Mouse (Mus musculus): ENCODE measurements around the gene Tmem110.
A peak's percentile ranks its signal among the peaks of the same experiment; 100 is the strongest.

Gene Tmem110

GRCm38 (mm10) chr14:30907814-30908265 is 82.5 kb downstream of the Tmem110 start:
- DNase-seq, result no peak

- no peak for DNase-seq
These were observed 85.8 kb downstream of the Tmem110 start for GRCm38 (mm10) chr14:30911141-30911540.

GRCm38 (mm10) chr14:30912641-30913040 is 87.3 kb downstream of the Tmem110 start:
- peak; percentile 36 to 64 for DNase-seq

- peak; percentile 15 to 60 for DNase-seq
These were observed 88.0 kb downstream of the Tmem110 start for GRCm38 (mm10) chr14:30913404-30913803.

- no peak for DNase-seq
These were observed 91.1 kb downstream of the Tmem110 start for GRCm38 (mm10) chr14:30916516-30916915.

- no peak for DNase-seq
These were observed 96.8 kb downstream of the Tmem110 start for GRCm38 (mm10) chr14:30922053-30922670.

- DNase-seq, result no peak
These were observed 98.2 kb downstream of the Tmem110 start, which contains the start of gene Itih3 for GRCm38 (mm10) chr14:30923375-30924105. TSS of gene Itih3 (minus strand) at chr14:30923760.

GRCm38 (mm10) chr14:30925492-30925891 is 100.1 kb downstream of the Tmem110 start:
- DNase-seq, result no peak
